Mouse (Mus musculus): ENCODE results near the gene Elp5. TPM values are rescaled to one million over a fixed set of nuclear protein-coding genes. Genes with fewer than 3 reads are reported as not detected.
A peak's percentile ranks its signal among the peaks of the same experiment; 100 is the strongest.

Elp5 gene
- polyA plus RNA-seq, 1 experiment from 2014 or later = 55.1 TPM

DNA sequence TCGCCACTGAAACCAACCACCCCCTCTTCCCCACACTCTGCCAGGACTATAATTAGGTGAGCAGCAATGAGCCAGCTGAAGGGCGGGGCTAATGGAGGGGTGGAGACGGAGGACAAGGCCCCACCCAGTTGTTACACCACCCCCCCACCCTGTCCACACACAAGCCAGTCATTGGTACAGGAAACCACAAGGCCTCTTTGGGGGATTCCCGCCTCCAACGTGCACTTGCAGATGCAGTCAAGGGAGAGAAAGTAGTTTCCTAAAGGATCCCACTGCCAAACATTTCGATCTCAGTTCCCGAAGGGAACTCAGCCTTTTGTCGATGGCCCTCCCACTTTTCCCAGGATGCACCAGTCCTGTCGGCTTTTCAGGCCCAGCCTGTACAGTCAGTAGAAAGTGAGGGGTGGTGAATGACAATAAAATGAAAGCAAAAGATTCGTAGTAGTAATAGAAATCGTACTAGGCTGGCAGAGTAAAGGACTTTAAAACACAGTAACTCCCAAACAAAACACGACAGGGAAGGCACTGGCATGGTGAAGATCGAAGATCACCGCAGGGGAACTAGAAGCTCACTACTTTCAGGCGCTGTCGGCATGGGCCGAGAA lies 62.6 kb downstream of the Elp5 start:
- peak overlapping the region; percentile 96 for H3K4me3 ChIP-seq (ENCODE audit: low read depth, low read length)
- peaks cover 66% of the 10 kb centered on the region for H3K4me1 ChIP-seq (ENCODE audit: control insufficient read depth, low read depth, low read length)
- H3K4me2 ChIP-seq (ENCODE audit: low read depth, low read length) = peak overlapping the region; percentile 90
- no peaks in the 10 kb centered on the region for H3K27me3 ChIP-seq (ENCODE audit: control insufficient read depth, insufficient read depth, low read depth, low read length)
- WGBS (ENCODE audit: insufficient replicate concordance) = under 1% methylated on average over 17 of the region's 17 CpGs
- ATAC-seq (ENCODE audit: low read depth) = peak; percentile 41
- peaks cover 38% of the 10 kb centered on the region for H3K36me3 ChIP-seq (ENCODE audit: control insufficient read depth, insufficient read depth)
- H3K9ac ChIP-seq (ENCODE audit: low read depth, low read length) = peak overlapping the region; percentile 98
- H3K27ac ChIP-seq (ENCODE audit: low read length) = peak overlapping the region; percentile 99
- no peaks in the 10 kb centered on the region for H3K9me3 ChIP-seq (replicated peaks; ENCODE audit: control insufficient read depth, low read length)

DNA sequence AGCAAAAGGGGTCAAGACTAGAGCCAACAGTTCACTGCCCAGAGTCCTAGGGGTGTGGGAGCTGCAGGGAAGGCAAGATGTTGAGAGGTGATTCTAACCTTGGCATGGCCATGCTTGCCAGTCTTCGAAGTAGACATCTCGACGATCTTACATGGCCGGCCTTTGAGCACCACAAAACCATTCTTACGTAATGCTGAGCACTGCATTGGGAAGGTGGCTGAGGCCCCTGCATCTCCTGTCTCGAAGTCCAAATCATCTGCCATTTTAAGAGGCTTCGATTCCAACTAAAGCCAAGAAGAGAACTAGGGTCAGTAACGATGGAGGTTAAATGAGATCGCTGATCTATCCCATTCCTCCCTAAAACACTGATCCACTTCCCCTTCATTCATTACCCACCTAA lies 63.3 kb downstream of the Elp5 start:
- Histone ChIP-seq H3K27me3 (ENCODE audit: control insufficient read depth, insufficient read depth, low read depth, low read length) (no peaks in the 10 kb centered on the region), H3K36me3 (ENCODE audit: control insufficient read depth, insufficient read depth) (peaks cover 38% of the 10 kb centered on the region), H3K4me2 (ENCODE audit: low read depth, low read length) (peak overlapping the region; percentile 90), H3K9ac (ENCODE audit: low read depth, low read length) (peak overlapping the region; percentile 98), H3K9me3 (replicated peaks; ENCODE audit: control insufficient read depth, low read length) (no peaks in the 10 kb centered on the region), H3K4me1 (ENCODE audit: control insufficient read depth, low read depth, low read length) (peaks cover 64% of the 10 kb centered on the region), H3K4me3 (ENCODE audit: low read depth, low read length) (peak overlapping the region; percentile 96), H3K27ac (ENCODE audit: low read length) (peak overlapping the region; percentile 99)
- ATAC-seq (ENCODE audit: low read depth) = no peak
- WGBS (ENCODE audit: insufficient replicate concordance) = 39% methylated on average over 9 of the region's 9 CpGs

MicroRNAs within 50 kb of the gene (microRNA counts, 519-probe panel; counts per million panel counts)
- 60.7 counts per million for microRNA mmu-miR-324-3p
- microRNA mmu-miR-324-5p = 2,146 counts per million, percentile 33 among the panel's probes with 10 or more counts

Small RNA genes lying within 50 kb of the gene (microRNA-seq; reads per million reads assigned to microRNA genes)
- gene Gm44349 (not detected), gene Mir324 (1,897 reads per million, percentile 81 among the genes with 10 or more reads in this experiment)

Other genes with a start within 250 kb of the Elp5 start
- gene Polr2a, start 223.9 kb downstream of the Elp5 start, polyA plus RNA-seq (2015; fragmentation: Nextera tagmentation; extraction: Ambion mirVana) = 11.1 and 11.9 TPM in 2 replicates
- 0.07 TPM in 1 of 2 replicates, not detected in the other for gene Slc35g3, start 220.5 kb downstream of the Elp5 start, polyA plus RNA-seq (2015; fragmentation: Nextera tagmentation; extraction: Ambion mirVana)
- gene Zbtb4, start 216.6 kb downstream of the Elp5 start, polyA plus RNA-seq (2015; fragmentation: Nextera tagmentation; extraction: Ambion mirVana) = 0.61 and 0.81 TPM in 2 replicates
- 0.61 and 0.96 TPM in 2 replicates for gene Chrnb1, start 186.6 kb downstream of the Elp5 start, polyA plus RNA-seq (2015; fragmentation: Nextera tagmentation; extraction: Ambion mirVana)
- gene Fgf11, start 180.7 kb downstream of the Elp5 start, polyA plus RNA-seq (2015; fragmentation: Nextera tagmentation; extraction: Ambion mirVana) = 0.19 and 0.21 TPM in 2 replicates
- gene Tmem102, start 176.9 kb downstream of the Elp5 start, polyA plus RNA-seq (2015; fragmentation: Nextera tagmentation; extraction: Ambion mirVana) = 0.62 and 1.0 TPM in 2 replicates
- gene Gm39566, start 167.2 kb downstream of the Elp5 start, polyA plus RNA-seq (2015; fragmentation: Nextera tagmentation; extraction: Ambion mirVana) = not detected in 2 replicates
- gene Spem2, start 164.1 kb downstream of the Elp5 start, polyA plus RNA-seq (2015; fragmentation: Nextera tagmentation; extraction: Ambion mirVana) = not detected in 2 replicates
- gene Spem1, start 160.3 kb downstream of the Elp5 start, polyA plus RNA-seq (2015; fragmentation: Nextera tagmentation; extraction: Ambion mirVana) = not detected in 2 replicates
- 0.66 and 0.83 TPM in 2 replicates for gene Nlgn2, start 144.7 kb downstream of the Elp5 start, polyA plus RNA-seq (2015; fragmentation: Nextera tagmentation; extraction: Ambion mirVana)
- gene Tmem256, start 144.0 kb downstream of the Elp5 start, polyA plus RNA-seq (2015; fragmentation: Nextera tagmentation; extraction: Ambion mirVana) = 404 and 413 TPM in 2 replicates
- 22.0 and 27.8 TPM in 2 replicates for gene Plscr3, start 136.1 kb downstream of the Elp5 start, polyA plus RNA-seq (2015; fragmentation: Nextera tagmentation; extraction: Ambion mirVana)
- gene Tnk1, start 123.8 kb downstream of the Elp5 start, polyA plus RNA-seq (2015; fragmentation: Nextera tagmentation; extraction: Ambion mirVana) = 0.74 and 0.96 TPM in 2 replicates
- not detected in 2 replicates for gene Tmem95, start 104.5 kb downstream of the Elp5 start, polyA plus RNA-seq (2015; fragmentation: Nextera tagmentation; extraction: Ambion mirVana)
- 1.3 and 1.4 TPM in 2 replicates for gene Kctd11, start 101.1 kb downstream of the Elp5 start, polyA plus RNA-seq (2015; fragmentation: Nextera tagmentation; extraction: Ambion mirVana)
- 6.5 and 6.8 TPM in 2 replicates for gene Acap1, start 87.0 kb downstream of the Elp5 start, polyA plus RNA-seq (2015; fragmentation: Nextera tagmentation; extraction: Ambion mirVana)
- 0.46 and 0.76 TPM in 2 replicates for gene 2810408A11Rik, start 81.5 kb downstream of the Elp5 start, polyA plus RNA-seq (2015; fragmentation: Nextera tagmentation; extraction: Ambion mirVana)
- 2.2 and 2.6 TPM in 2 replicates for gene Neurl4, start 81.4 kb downstream of the Elp5 start, polyA plus RNA-seq (2015; fragmentation: Nextera tagmentation; extraction: Ambion mirVana)
- gene Gps2, start 68.6 kb downstream of the Elp5 start, polyA plus RNA-seq (2015; fragmentation: Nextera tagmentation; extraction: Ambion mirVana) = 81.1 and 83.1 TPM in 2 replicates
- gene Eif5a, start 60.6 kb downstream of the Elp5 start, polyA plus RNA-seq (2015; fragmentation: Nextera tagmentation; extraction: Ambion mirVana) = 1,065 and 1,134 TPM in 2 replicates
- 0.18 TPM in 1 of 2 replicates, not detected in the other for gene Ybx2, start 46.7 kb downstream of the Elp5 start, polyA plus RNA-seq (2015; fragmentation: Nextera tagmentation; extraction: Ambion mirVana)
- 18.4 and 22.6 TPM in 2 replicates for gene Slc2a4, start 34.3 kb downstream of the Elp5 start, polyA plus RNA-seq (2015; fragmentation: Nextera tagmentation; extraction: Ambion mirVana)
- gene Cldn7, start 17.7 kb downstream of the Elp5 start, polyA plus RNA-seq (2015; fragmentation: Nextera tagmentation; extraction: Ambion mirVana) = 5.4 and 11.7 TPM in 2 replicates
- 7.1 and 7.3 TPM in 2 replicates for gene Ctdnep1, start 1.4 kb downstream of the Elp5 start, polyA plus RNA-seq (2015; fragmentation: Nextera tagmentation; extraction: Ambion mirVana)
- gene Gabarap, start 8.6 kb upstream of the Elp5 start, polyA plus RNA-seq (2015; fragmentation: Nextera tagmentation; extraction: Ambion mirVana) = 255 and 280 TPM in 2 replicates
- gene Phf23, start 13.3 kb upstream of the Elp5 start, polyA plus RNA-seq (2015; fragmentation: Nextera tagmentation; extraction: Ambion mirVana) = 17.5 and 18.2 TPM in 2 replicates
- gene Dvl2, start 18.1 kb upstream of the Elp5 start, polyA plus RNA-seq (2015; fragmentation: Nextera tagmentation; extraction: Ambion mirVana) = 4.4 and 5.1 TPM in 2 replicates
- gene Acadvl, start 32.9 kb upstream of the Elp5 start, polyA plus RNA-seq (2015; fragmentation: Nextera tagmentation; extraction: Ambion mirVana) = 127 and 138 TPM in 2 replicates
- gene Dlg4, start 34.4 kb upstream of the Elp5 start, polyA plus RNA-seq (2015; fragmentation: Nextera tagmentation; extraction: Ambion mirVana) = 0.40 and 0.53 TPM in 2 replicates
- gene Asgr1, start 71.6 kb upstream of the Elp5 start, polyA plus RNA-seq (2015; fragmentation: Nextera tagmentation; extraction: Ambion mirVana) = 5.0 and 6.0 TPM in 2 replicates
- 12.9 and 13.1 TPM in 2 replicates for gene Asgr2, start 110.1 kb upstream of the Elp5 start, polyA plus RNA-seq (2015; fragmentation: Nextera tagmentation; extraction: Ambion mirVana)
- 2.5 and 3.0 TPM in 2 replicates for gene Mgl2, start 147.8 kb upstream of the Elp5 start, polyA plus RNA-seq (2015; fragmentation: Nextera tagmentation; extraction: Ambion mirVana)
- 0.63 and 0.64 TPM in 2 replicates for gene Clec10a, start 173.7 kb upstream of the Elp5 start, polyA plus RNA-seq (2015; fragmentation: Nextera tagmentation; extraction: Ambion mirVana)
- gene Slc16a11, start 230.2 kb upstream of the Elp5 start, polyA plus RNA-seq (2015; fragmentation: Nextera tagmentation; extraction: Ambion mirVana) = 1.1 and 1.3 TPM in 2 replicates
- gene Slc16a13, start 238.5 kb upstream of the Elp5 start, polyA plus RNA-seq (2015; fragmentation: Nextera tagmentation; extraction: Ambion mirVana) = 2.6 and 4.3 TPM in 2 replicates
- 2.1 and 2.3 TPM in 2 replicates for gene Bcl6b, start 247.3 kb upstream of the Elp5 start, polyA plus RNA-seq (2015; fragmentation: Nextera tagmentation; extraction: Ambion mirVana)

All from liver, embryonic 16.5 days (tissue).